Mouse (Mus musculus): ENCODE measurements around the gene Rpl27.
"Not testable (repeated sequence)": the region's sequence is repeated elsewhere in the genome, so short reads cannot be mapped to it uniquely, and the experiment has no call there.

The Rpl27 gene

DNA sequence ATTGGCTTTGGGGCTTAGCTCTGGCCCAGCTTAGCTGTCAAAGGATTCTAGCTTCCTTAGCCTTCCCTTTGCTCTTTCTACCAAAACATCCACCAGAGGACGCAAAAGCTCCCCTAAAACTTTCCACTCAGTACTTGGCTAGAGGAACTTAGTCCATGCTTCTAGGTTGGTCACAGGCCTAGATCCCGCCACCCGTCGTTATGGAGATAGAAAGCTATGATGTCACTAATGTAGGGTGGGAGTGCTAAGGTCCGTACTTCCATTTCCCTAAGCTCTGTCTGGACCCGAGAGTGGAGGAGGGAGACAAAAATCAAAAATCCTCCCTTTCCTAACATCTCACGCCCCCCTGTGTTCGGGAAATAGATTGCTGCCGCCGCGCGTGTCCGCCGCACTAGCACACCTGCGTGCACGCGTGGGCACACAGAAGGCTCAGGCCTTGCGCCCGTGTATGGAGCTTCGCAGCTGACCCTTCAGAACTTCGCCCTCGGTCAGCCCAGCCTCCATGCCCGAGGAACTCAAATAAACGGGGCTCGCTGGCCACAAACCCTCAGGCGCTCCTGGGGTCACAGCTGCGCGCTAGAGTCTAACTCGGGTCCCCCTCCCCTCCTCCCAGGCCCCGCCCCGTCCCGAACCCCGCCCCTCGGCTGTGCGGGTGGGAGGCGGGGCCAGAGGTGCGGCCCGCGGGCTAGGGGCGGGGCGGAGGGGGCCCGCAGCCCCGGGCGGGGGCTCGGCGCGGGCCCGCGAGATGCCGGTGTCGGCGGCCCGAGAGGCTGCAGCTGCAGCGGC lies 25.6 kb downstream of the Rpl27 start:
- DNase-seq (ENCODE audit: low spot score in 2 of 2): peak in 1 of 2 experiments; percentile 49

DNA sequence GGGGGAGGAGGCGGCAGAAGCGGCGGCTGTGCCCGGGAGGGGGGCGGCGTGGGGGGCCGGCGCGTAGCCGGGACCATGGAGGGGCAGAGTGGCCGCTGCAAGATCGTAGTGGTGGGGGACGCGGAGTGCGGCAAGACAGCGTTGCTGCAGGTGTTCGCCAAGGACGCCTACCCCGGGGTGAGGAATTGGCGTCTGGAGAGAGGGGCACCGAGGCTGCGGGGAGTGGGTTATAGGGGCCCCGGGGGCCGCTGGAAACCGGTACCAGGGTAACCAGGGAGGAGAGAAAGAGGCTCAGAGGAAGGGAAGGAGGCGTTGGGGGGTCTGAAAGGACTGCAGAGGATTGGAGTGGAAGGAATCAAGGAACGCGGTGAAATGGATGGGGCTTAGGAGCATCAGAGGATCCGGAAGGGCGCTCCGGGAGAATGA lies 26.2 kb downstream of the Rpl27 start:
- no peak for DNase-seq (ENCODE audit: low spot score in 2 of 2)

DNA sequence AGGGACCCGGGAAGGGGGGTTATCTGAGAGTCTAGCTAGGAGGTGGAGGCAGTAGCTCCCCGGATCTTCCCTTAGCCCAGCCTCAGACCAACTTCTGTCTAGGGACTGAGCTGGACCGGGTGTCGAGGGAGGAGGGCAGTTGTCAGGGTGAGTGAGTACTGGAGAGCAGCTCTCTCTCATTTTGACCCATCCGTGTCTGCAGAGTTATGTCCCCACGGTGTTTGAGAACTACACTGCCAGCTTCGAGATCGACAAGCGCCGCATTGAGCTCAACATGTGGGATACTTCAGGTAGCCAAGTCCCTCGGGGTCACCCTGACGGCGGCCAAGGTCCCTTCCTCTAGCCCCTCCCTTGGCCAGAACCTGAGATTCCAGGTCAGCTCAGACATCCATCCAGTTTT lies 26.6 kb downstream of the Rpl27 start:
- DNase-seq (ENCODE audit: low spot score in 2 of 2): no peak

DNA sequence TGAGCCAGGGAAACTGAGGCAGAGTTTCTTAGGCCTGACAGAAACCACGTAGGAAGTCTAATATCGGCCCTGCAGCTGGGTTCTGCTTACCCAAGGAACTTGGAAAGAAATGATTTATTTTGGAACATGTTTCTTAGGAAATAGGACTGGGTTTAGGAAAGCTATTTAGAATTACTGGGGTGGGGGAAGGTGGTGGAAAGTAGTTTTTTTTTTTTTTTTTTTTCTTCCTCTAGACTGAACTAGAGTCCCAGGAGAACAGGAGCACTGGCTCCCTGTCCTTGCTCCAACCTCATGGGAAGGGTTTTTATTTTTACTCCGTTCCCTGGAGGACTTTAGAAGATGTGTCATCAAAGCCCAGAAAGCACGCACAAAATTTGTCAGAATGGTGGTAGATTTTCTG lies 27.1 kb downstream of the Rpl27 start:
- DNase-seq (ENCODE audit: low spot score in 2 of 2): no peak

DNA sequence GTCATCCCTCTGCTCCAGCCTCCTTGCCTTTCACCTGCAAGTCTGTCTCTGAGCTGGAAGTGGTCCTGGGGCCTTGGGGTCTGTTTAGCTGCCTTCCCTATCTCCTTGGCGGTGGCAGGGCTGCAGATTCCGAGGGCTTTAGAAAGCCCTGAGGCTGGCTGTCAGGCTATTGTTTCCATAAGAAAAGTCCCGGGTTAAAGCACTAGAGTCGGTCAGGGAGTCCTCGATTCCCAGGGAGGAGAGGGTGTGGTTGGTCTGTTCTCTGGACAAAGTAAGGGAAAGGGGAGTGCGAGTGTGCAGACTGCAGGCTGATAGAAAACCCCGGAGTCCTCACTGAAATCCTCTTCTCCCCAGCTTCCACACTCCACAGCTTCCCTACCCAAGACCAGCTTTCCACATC lies 28.1 kb downstream of the Rpl27 start:
- no peak for DNase-seq (ENCODE audit: low spot score in 2 of 2)

DNA sequence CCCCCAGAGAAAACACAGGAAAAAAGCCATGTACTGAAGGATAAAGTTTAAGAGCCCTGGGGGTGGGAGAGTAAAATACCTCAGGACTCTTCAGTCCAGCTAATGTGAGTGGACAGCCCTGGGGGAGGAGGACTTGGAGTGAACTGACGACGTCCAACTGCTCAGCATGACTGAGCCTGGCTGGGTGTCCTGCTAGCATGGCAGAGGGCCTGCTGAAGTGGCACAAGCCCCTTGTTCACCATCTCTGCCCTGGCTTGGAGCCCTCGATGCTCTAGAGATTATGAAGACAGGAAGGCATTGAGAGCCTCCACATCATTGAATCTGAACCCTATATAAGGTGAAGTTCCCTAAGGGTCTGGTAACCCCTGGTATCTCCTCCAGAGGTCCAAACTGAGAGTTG lies 29.8 kb downstream of the Rpl27 start:
- no peak for DNase-seq (ENCODE audit: low spot score in 2 of 2)

DNA sequence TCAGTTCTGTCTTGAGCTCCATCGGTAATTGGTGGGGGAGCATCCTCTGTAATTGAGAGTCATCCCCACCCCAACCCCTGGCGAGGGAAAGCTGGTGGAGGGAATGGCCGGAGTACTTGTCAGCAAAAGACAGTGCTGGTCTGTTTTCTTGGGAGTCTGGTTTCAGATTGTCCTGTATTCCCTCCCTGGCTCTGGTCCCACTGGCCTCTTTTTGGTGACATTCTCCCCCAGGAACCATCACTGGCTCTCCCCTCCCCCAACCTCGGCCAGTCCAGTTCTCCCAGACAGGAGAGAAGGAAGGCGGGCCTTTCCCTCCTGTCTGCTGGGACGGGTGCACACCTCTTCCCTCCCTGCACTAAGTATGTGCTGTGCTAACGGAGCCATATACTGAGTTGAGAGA lies 30.2 kb downstream of the Rpl27 start:
- DNase-seq (ENCODE audit: low spot score in 2 of 2): no peak

DNA sequence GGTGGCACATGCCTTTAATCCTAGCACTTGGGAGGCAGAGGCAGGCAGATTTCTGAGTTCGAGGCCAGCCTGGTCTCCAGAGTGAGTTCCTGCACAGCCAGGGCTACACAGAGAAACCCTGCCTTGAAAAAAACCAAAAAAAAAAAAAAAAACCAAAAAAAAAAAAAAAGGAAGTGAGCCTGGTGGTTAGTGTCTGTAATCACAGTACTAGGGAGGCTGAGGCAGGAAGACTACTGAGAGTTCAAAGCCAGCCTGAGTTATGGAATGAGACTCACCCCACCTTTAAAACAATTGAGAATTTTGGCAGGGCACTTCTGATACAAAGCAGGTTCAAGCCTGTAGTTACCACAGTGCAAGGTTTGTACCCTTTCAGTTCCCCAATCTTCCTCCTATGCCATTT lies 31.6 kb downstream of the Rpl27 start:
- DNase-seq (ENCODE audit: low spot score in 2 of 2): not testable (repeated sequence)

DNA sequence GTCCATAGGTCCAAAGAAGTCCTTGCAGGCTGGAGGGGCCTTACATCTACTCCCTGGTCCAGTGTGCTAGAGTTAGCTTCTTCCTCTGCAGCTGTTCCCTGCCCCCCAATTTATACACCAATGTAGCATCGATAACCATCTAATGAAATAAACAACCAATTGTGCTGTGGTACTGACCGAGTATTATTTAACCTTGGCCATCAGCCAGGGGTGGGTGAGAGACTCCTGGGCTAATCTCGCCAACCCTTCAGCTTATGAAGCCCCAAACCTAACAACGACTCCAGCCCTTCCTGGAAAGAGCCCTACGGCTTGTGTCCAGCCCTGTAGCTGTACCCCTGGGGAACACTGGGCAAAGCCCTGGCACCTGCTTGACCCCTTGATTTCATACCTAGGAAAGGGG lies 32.2 kb downstream of the Rpl27 start:
- no peak for DNase-seq (ENCODE audit: low spot score in 2 of 2)

DNA sequence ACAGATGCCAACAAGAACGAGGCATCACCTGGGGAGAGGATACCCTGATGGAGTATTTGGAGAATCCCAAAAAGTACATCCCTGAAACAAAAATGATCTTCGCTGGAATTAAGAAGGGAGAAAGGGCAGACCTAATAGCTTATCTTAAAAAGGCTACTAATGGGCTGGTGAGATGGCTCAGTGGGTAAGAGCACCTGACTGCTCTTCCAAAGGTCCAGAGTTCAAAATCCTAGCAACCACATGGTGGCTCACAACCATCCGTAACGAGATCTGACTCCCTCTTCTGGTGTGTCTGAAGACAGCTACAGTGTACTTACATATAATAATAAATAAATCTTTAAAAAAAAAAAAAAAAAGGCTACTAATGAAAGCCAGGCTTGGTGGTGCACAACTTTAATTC lies 34.3 kb downstream of the Rpl27 start:
- DNase-seq (ENCODE audit: low spot score in 2 of 2): not testable (repeated sequence)

DNA sequence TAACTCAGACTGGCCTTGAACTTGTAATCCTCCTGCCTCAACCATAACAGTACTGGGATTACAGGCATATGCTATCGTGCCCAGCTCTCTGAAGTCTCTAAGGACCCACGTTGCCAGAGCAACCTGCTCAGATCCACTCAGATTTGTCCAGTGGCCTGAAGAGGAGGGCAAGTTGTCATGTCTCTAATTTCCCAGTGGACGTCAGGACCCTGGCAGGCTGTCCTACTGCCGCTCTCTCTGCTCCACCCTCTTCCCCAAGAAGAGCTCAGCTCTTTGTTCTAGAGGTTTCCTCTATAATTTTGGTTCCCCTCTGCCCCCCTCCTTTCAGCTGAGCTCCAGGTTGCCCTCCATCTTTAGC lies 35.1 kb downstream of the Rpl27 start:
- DNase-seq (ENCODE audit: low spot score in 2 of 2): no peak

DNA sequence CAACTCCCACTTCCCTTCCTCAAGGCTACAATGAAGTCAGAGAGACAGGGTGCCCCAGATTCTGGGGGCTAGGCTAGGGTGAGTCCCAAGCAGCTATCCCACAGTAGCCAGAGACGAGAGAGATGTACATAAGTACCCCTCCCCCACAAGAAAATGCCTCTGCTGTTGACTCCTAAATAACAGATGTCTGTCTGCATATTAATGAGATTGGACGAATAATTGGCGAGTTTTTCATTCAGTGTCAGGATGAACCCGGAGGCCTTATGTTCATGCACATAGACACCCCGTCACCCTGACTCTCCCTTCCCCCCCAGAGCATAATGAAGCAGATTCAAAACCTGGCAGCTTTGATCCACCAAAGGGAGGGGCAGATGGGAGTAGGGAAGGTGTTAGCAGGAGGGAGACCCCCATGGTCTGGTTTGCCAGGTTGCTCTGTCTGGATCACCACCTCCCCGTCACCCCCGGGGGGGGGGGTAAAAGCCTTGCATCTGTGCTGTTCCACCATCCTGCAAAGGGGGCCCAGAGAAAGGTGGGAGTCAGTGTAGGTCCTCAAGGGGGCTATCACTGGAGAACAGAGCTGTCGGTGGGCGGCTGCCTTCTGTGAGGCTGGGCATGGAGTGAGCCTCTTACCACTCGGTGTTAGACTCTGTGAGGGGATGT lies 35.6 kb downstream of the Rpl27 start:
- DNase-seq (ENCODE audit: low spot score in 2 of 2): no peak

DNA sequence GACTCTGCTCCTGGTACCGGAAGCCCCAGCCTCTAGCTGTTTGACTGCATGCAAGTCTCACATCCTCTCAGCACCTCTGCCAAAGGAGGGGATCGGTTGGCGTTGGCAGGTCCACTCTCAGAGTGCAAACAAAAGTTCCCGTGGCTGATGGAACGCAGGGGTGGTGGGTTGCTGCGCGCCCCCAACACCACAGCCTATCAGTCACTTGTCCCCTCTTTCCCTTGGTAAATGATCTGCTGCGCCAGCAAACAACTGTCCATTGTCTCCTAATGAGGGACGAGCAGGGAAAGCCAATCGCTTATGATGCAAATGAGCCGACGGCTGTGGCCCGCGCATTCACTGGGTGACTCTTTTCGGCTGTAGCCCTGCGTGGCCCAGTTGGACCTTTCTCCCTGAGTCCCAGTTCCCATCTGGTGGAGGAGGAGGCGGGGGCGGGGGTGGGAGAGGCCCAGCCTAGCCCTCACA lies 37.1 kb downstream of the Rpl27 start:
- no peak for DNase-seq (ENCODE audit: low spot score in 2 of 2)

DNA sequence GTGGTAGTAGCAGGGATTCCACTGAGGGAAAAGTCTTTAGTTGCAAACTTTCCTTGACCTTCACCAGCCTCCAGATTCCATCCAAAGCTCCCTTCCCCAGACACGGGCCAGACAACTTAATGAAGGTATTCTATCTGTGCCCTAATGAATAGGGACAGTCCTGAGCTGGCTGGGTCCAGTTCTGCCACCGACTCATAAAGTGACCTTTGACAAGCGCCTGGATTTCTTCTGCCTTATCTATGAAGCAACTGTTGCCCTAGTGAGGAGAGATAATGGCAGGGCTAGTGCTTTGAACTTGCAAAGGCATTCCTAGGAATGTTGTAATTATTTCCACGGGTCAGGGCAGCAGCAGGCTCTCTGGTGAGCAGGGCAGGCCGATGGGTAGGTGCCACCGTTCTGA lies 38.8 kb downstream of the Rpl27 start:
- DNase-seq (ENCODE audit: low spot score in 2 of 2): no peak

DNA sequence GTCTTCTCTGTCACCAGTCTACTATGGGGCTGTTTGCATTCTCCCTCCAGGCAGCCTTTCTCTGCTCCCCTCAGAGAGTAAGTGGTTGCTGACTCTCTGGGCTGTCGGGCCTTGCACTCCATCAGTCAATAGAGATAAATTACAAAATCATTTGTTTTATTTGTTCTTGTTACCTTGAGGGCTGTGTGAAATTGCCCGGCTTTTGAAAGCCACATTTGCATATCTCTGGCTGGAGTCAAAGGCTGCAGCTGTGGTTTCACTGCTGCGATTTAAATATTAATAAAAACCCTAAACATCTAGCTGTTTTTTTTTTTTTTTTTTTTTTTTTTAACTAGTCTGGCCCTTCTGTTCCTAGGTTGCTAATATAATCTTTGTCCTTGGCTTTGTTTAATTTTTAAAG lies 41.7 kb downstream of the Rpl27 start:
- no peak for DNase-seq (ENCODE audit: low spot score in 2 of 2)

DNA sequence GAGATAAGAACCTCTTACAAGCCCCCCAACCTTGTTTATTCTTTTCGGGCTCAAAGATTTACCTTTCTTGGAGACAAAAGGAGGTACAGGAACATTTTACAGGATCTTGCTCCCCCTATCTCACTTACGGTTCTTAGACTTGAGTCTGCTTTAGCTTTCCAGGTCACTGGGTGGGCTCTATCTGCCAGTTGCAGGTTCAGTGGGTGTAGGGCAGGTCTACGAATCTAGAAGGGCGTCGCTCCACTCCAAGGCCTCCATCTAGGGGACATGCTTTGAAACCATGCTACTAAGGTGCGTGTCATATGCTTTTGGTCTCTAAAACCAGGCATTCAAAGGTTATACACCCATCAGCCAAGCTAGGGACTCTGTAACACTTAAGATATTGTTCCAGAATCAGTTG lies 42.1 kb downstream of the Rpl27 start:
- DNase-seq (ENCODE audit: low spot score in 2 of 2): no peak

DNA sequence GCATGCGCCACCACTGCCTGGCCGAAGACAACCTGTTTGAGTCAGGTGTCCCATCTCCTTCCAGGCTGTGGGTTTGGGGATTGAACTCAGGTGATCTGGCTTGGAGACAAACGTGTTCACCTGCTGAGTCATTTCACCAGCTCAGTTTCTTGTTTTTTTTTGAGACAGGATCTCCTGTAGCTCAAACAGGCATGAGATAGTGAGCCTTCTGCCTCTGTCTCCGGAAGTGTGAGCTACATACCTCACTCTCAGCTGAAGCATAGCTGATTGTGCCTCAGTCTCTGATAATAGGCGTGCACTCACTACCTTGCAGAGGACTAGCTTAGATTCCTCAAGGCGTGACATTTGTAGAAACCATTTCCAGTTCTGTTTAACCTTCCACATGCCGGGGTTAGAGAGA lies 42.7 kb downstream of the Rpl27 start:
- no peak for DNase-seq (ENCODE audit: low spot score in 2 of 2)

DNA sequence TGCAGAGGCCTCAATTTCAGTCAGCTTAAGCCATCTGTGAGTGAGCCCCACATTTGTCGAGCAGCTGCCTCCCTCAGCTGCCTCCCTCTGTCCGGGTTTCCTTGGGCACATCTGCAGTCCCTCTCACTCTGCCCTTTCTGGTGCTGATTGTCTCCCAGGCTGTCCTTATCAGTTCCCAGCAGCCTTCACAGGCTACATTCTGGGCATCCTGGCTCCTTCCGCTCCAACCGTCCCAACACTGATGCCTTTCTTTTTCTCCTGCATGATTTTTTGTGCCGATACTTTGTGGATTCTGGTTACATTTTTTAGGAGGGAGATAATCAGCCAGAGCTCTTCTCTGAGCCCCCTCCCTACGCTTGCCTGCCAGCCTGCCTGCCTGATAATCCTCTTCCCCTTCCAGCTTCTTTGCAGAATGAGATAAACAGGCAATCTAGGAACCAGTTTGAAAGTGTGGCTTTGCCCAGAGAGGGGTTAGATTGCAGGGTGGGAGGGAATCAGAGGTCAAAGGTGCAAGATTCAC lies 43.5 kb downstream of the Rpl27 start:
- DNase-seq (ENCODE audit: low spot score in 2 of 2): no peak

DNA sequence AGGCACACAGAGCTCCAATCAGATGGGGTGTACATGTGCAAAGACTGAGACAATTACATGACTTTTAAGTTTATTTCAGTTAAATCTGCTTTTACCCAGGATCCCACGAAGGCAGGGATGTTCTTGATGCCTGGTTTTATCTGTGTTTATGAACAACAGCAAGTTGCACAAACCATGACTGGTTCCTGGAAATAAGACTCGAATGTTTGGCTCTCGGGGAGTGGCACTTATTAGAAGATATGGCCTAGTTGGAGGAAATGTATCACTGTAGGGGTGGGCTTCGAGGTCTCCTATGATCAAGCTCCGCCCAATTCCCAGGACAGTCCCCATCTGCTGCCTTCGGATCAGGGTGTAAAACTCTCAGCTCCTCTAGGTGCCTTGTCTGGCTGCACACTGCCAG lies 44.0 kb downstream of the Rpl27 start:
- DNase-seq (ENCODE audit: low spot score in 2 of 2): no peak
